Comparison of ENCODE assay signal across 31 mouse cellular contexts in genomic region chr3:6759172-6759571, GRCm38 (mm10).
A peak's percentile ranks its signal among the peaks of the same experiment; 100 is the strongest.
DNase-seq lines count a peak whose midpoint lies in the region; ATAC-seq lines count a peak whose summit lies in the region.
"Had no signal": no experiment of that assay in that cellular context is flagged by ENCODE, and none has a peak within 500 bp of the region (broad histone marks: within the 10 kb centered on the region; RNA-seq: fewer than 3 reads in every experiment).

No protein-coding gene starts in this region.

- H3K9ac ChIP-seq in hindbrain, embryonic 14.5 days, result no peak overlapping the region
- H3K9ac ChIP-seq: embryonic facial prominence, embryonic 12.5 days; forebrain, embryonic 15.5 days; kidney, embryonic 15.5 days; liver, embryonic 12.5 days; lung, embryonic 15.5 days; neural tube, embryonic 12.5 days had no signal

- no peaks in the 10 kb centered on the region for H3K9me3 ChIP-seq in hindbrain, embryonic 14.5 days (ENCODE audit: control insufficient read depth, low read length)
- H3K9me3 ChIP-seq: embryonic facial prominence, embryonic 12.5 days; forebrain, embryonic 15.5 days; hindbrain, embryonic 10.5 days; kidney, embryonic 15.5 days; liver, embryonic 12.5 days; lung, embryonic 15.5 days; neural tube, embryonic 12.5 days had no signal

- H3K27ac ChIP-seq in hindbrain, embryonic 14.5 days, result no peak overlapping the region
- H3K27ac ChIP-seq: embryonic facial prominence, embryonic 12.5 days; forebrain, embryonic 15.5 days; gastrocnemius, adult 2 months; heart, adult 2 months; hindbrain, embryonic 10.5 days; kidney, embryonic 15.5 days; left cerebral cortex, adult 2 months; liver, embryonic 12.5 days; lung, embryonic 15.5 days; neural tube, embryonic 12.5 days; stomach, postnatal 0 days had no signal

- DNase-seq in layer of hippocampus, adult 11-12 months (ENCODE audit: low spot score), result peak; percentile 5
- DNase-seq in layer of hippocampus, adult 9-10 months (ENCODE audit: low spot score), result no peak
- DNase-seq in lung, postnatal 14 days, result peak; percentile 9
- DNase-seq in lung, postnatal 25 days (ENCODE audit: low spot score), result no peak
- peak; percentile 26 for DNase-seq in layer of hippocampus, adult 9-11 months
- no peak for DNase-seq in hindbrain, embryonic 14.5 days (ENCODE audit: low spot score)
- no peak for DNase-seq in natural killer cell, adult 2 months (ENCODE audit: low spot score in 2 of 2)
- DNase-seq in left cerebral cortex, adult 11 months (ENCODE audit: low spot score), result no peak
- DNase-seq: adrenal gland, postnatal 14 days; cerebellum, adult 8-10 months; embryo, embryonic 11 days; gastrocnemius, adult 2 months; heart, adult 2 months; heart, postnatal 14 days; kidney, adult 18-20 months; kidney, postnatal 25 days; right cerebral cortex, adult 18-20 months; thymus, adult 18-20 months; thymus, postnatal 25 days had no signal

- no peak overlapping the region for H3K4me2 ChIP-seq in hindbrain, embryonic 14.5 days (replicated peaks)
- H3K4me2 ChIP-seq: embryonic facial prominence, embryonic 12.5 days; forebrain, embryonic 15.5 days; kidney, embryonic 15.5 days; liver, embryonic 12.5 days; lung, embryonic 15.5 days; midbrain, embryonic 11.5 days; neural tube, embryonic 12.5 days had no signal

- no peaks in the 10 kb centered on the region for H3K27me3 ChIP-seq in hindbrain, embryonic 14.5 days (ENCODE audit: control insufficient read depth, insufficient read depth, low read length)
- H3K27me3 ChIP-seq: embryonic facial prominence, embryonic 12.5 days; forebrain, embryonic 15.5 days; kidney, embryonic 15.5 days; liver, embryonic 12.5 days; lung, embryonic 15.5 days; neural tube, embryonic 12.5 days had no signal

- 70% methylated on average over 1 of the region's 1 CpGs for WGBS in hindbrain, embryonic 14.5 days

- H3K4me1 ChIP-seq in hindbrain, embryonic 14.5 days (replicated peaks; ENCODE audit: control insufficient read depth, insufficient read depth, low read length), result no peaks in the 10 kb centered on the region
- H3K4me1 ChIP-seq: embryonic facial prominence, embryonic 12.5 days; forebrain, embryonic 15.5 days; hindbrain, embryonic 10.5 days; kidney, embryonic 15.5 days; liver, embryonic 12.5 days; lung, embryonic 15.5 days; neural tube, embryonic 12.5 days had no signal

- no peak for ATAC-seq in hindbrain, embryonic 14.5 days (ENCODE audit: low FRiP score)
- ATAC-seq: forebrain, embryonic 15.5 days; hindbrain, embryonic 16.5 days; liver, embryonic 12.5 days; midbrain, embryonic 16.5 days had no signal

- no peak overlapping the region for H3K4me3 ChIP-seq in hindbrain, embryonic 14.5 days (replicated peaks; ENCODE audit: low read length)
- H3K4me3 ChIP-seq: embryonic facial prominence, embryonic 12.5 days; forebrain, embryonic 15.5 days; gastrocnemius, adult 2 months; heart, adult 2 months; hindbrain, embryonic 10.5 days; kidney, embryonic 15.5 days; left cerebral cortex, adult 2 months; liver, embryonic 12.5 days; lung, embryonic 15.5 days; neural tube, embryonic 12.5 days had no signal

- no peaks in the 10 kb centered on the region for H3K36me3 ChIP-seq in hindbrain, embryonic 14.5 days (replicated peaks; ENCODE audit: control insufficient read depth, insufficient read depth)
- H3K36me3 ChIP-seq: embryonic facial prominence, embryonic 12.5 days; forebrain, embryonic 15.5 days; hindbrain, embryonic 10.5 days; kidney, embryonic 15.5 days; liver, embryonic 12.5 days; lung, embryonic 15.5 days; neural tube, embryonic 12.5 days had no signal

Comparison
In these comparisons a context has a peak if more than half of its experiments do, and no peak if none do; other contexts are left out.
1. DNase-seq: peak in layer of hippocampus, adult 11-12 months (single experiment), lung, postnatal 14 days (single experiment) and layer of hippocampus, adult 9-11 months (single experiment); none in layer of hippocampus, adult 9-10 months (single experiment), lung, postnatal 25 days (single experiment), hindbrain, embryonic 14.5 days (single experiment), natural killer cell, adult 2 months (0 of 2) and left cerebral cortex, adult 11 months (single experiment).